ENCODE assay signal across 9 mouse cellular contexts in genomic region chr9:67760991-67761390, GRCm38 (mm10). TPM values are rescaled to one million over a fixed set of nuclear protein-coding genes. Genes with fewer than 3 reads are reported as not detected.
DNase-seq lines count a peak whose midpoint lies in the region; ATAC-seq and TF ChIP-seq lines count a peak whose summit lies in the region.
"Had no signal": no experiment of that assay in that cellular context is flagged by ENCODE, and none has a peak within 500 bp of the region (broad histone marks: within the 10 kb centered on the region; RNA-seq: fewer than 3 reads in every experiment).

No protein-coding gene starts in this region.

- no peaks in the 10 kb centered on the region for H3K36me3 ChIP-seq in heart, embryonic 11.5 days (ENCODE audit: control insufficient read depth, insufficient read depth, low read length)
- H3K36me3 ChIP-seq in neural tube, embryonic 11.5 days (ENCODE audit: control insufficient read depth, insufficient read depth, low read length): no peaks in the 10 kb centered on the region
- H3K36me3 ChIP-seq in limb, embryonic 12.5 days: no peaks in the 10 kb centered on the region
- H3K36me3 ChIP-seq in stomach, postnatal 0 days (ENCODE audit: control insufficient read depth, insufficient read depth, low read length): no peaks in the 10 kb centered on the region

- H3K27me3 ChIP-seq in heart, embryonic 11.5 days (ENCODE audit: control insufficient read depth, insufficient read depth, low read length): peaks cover 18% of the 10 kb centered on the region; the same call in 1 of the 2 replicates
- peaks cover 16% of the 10 kb centered on the region for H3K27me3 ChIP-seq in neural tube, embryonic 11.5 days (ENCODE audit: control insufficient read depth, insufficient read depth, low read length)
- peaks cover 45% of the 10 kb centered on the region for H3K27me3 ChIP-seq in limb, embryonic 12.5 days
- no peaks in the 10 kb centered on the region for H3K27me3 ChIP-seq in stomach, postnatal 0 days (ENCODE audit: control insufficient read depth, insufficient read depth, low read length)

- no peak for TF ChIP-seq CTCF in stomach, postnatal 0 days (IDR thresholded peaks at IDR 0.05; ENCODE audit: low read depth)

- H3K27ac ChIP-seq in heart, embryonic 11.5 days (ENCODE audit: low read depth, low read length): no peak overlapping the region
- no peak overlapping the region for H3K27ac ChIP-seq in neural tube, embryonic 11.5 days (ENCODE audit: low read depth, low read length)
- no peak overlapping the region for H3K27ac ChIP-seq in limb, embryonic 12.5 days
- no peak overlapping the region for H3K27ac ChIP-seq in stomach, postnatal 0 days (replicated peaks)

- peak overlapping the region; percentile 89 for H3K4me2 ChIP-seq in heart, embryonic 11.5 days
- peak overlapping the region; percentile 90 for H3K4me2 ChIP-seq in neural tube, embryonic 11.5 days (ENCODE audit: low read depth)
- peak overlapping the region; percentile 97 for H3K4me2 ChIP-seq in limb, embryonic 12.5 days
- peak overlapping the region; percentile 87; the same call in 1 of the 2 replicates for H3K4me2 ChIP-seq in stomach, postnatal 0 days (replicated peaks; ENCODE audit: low read depth)

- peak overlapping the region; percentile 66; the same call in 1 of the 2 replicates for H3K4me3 ChIP-seq in heart, embryonic 11.5 days (ENCODE audit: low read depth, low read length)
- H3K4me3 ChIP-seq in neural tube, embryonic 11.5 days (ENCODE audit: low read depth, low read length): peak overlapping the region; percentile 60
- peak overlapping the region; percentile 64 for H3K4me3 ChIP-seq in limb, embryonic 12.5 days (replicated peaks)
- H3K4me3 ChIP-seq in stomach, postnatal 0 days (ENCODE audit: low read depth, low read length): peak overlapping the region; percentile 56; the same call in 1 of the 2 replicates

- TF ChIP-seq EP300 in stomach, postnatal 0 days (optimal IDR thresholded peaks at IDR 0.05): no peak

- no peak for ATAC-seq in heart, embryonic 11.5 days (replicated peaks; ENCODE audit: insufficient number of reproducible peaks, low FRiP score, low TSS enrichment)
- no peak for ATAC-seq in neural tube, embryonic 11.5 days (ENCODE audit: insufficient read depth, low FRiP score, low TSS enrichment)
- no peak for ATAC-seq in limb, embryonic 12.5 days (ENCODE audit: insufficient number of reproducible peaks, insufficient read depth, low FRiP score, low TSS enrichment, low read depth)
- ATAC-seq in stomach, postnatal 0 days (ENCODE audit: low FRiP score, low TSS enrichment): no peak
- ATAC-seq in erythroblast, adult 5-6 weeks (replicated peaks; ENCODE audit: low FRiP score, poor library complexity, severe bottlenecking): no peak

- peaks cover 4% of the 10 kb centered on the region; the same call in 1 of the 2 replicates for H3K9me3 ChIP-seq in heart, embryonic 11.5 days (replicated peaks; ENCODE audit: control insufficient read depth, low read length)
- H3K9me3 ChIP-seq in neural tube, embryonic 11.5 days (ENCODE audit: control insufficient read depth, low read length): no peaks in the 10 kb centered on the region
- H3K9me3 ChIP-seq in limb, embryonic 12.5 days: no peaks in the 10 kb centered on the region
- H3K9me3 ChIP-seq in stomach, postnatal 0 days (ENCODE audit: control insufficient read depth, low read length): no peaks in the 10 kb centered on the region

- H3K4me1 ChIP-seq in heart, embryonic 11.5 days (ENCODE audit: control insufficient read depth, insufficient read depth, low read length): no peaks in the 10 kb centered on the region
- H3K4me1 ChIP-seq in neural tube, embryonic 11.5 days (ENCODE audit: control insufficient read depth, insufficient read depth, low read length): 0 out of 2 replicates have a peak, but pooled peaks cover 8% of the 10 kb centered on the region
- H3K4me1 ChIP-seq in limb, embryonic 12.5 days (replicated peaks): peaks cover 16% of the 10 kb centered on the region; the same call in 1 of the 2 replicates
- H3K4me1 ChIP-seq in stomach, postnatal 0 days (replicated peaks; ENCODE audit: control insufficient read depth, insufficient read depth): no peaks in the 10 kb centered on the region

- intact Hi-C loops in heart, postnatal 36 days (cut with DNase I): no loop called here

- peak overlapping the region; percentile 69 for H3K9ac ChIP-seq in heart, embryonic 11.5 days (ENCODE audit: low read depth, low read length)
- peak overlapping the region; percentile 70; the same call in 1 of the 2 replicates for H3K9ac ChIP-seq in neural tube, embryonic 11.5 days (ENCODE audit: low read length)
- no peak overlapping the region for H3K9ac ChIP-seq in limb, embryonic 12.5 days (replicated peaks)
- H3K9ac ChIP-seq in stomach, postnatal 0 days (ENCODE audit: low read length): no peak overlapping the region

- DNase-seq in heart, postnatal 36 days: no peak
- no peak for DNase-seq in neural tube, embryonic 11.5 days (ENCODE audit: low spot score)
- DNase-seq in neural tube, embryonic 10.5 days (ENCODE audit: extremely low spot score, low spot score): no peak
- DNase-seq in stomach, postnatal 0 days (ENCODE audit: low spot score): no peak
- no peak for DNase-seq in B cell, adult 2 months

- WGBS in heart, embryonic 11.5 days (ENCODE audit: insufficient replicate concordance): 60% methylated on average over 6 of the region's 6 CpGs
- 65% methylated on average over 6 of the region's 6 CpGs for WGBS in neural tube, embryonic 11.5 days
- 65% methylated on average over 6 of the region's 6 CpGs for WGBS in limb, embryonic 12.5 days
- 81% methylated on average over 6 of the region's 6 CpGs for WGBS in stomach, postnatal 0 days

RNA-seq across cellular contexts. Expression of gene C2cd4b, which starts 1.8 kb away (rescaled TPM):
- polyA plus RNA-seq in heart, embryonic 11.5 days (2014; fragmentation: Nextera tagmentation; extraction: Ambion mirVana): 2.0 and 2.6 TPM in 2 replicates
- 1 to 10 TPM; 1.2 to 1.4 TPM for total RNA-seq in heart, postnatal 36 days (2021)
- polyA plus RNA-seq in neural tube, embryonic 11.5 days (2014; fragmentation: Nextera tagmentation; extraction: Ambion mirVana): 0.95 and 1.1 TPM in 2 replicates
- polyA plus RNA-seq in limb, embryonic 12.5 days (2016; fragmentation: Nextera tagmentation; extraction: Ambion mirVana): 0.18 and 0.28 TPM in 2 replicates
- 2.9 and 3.8 TPM in 2 replicates for polyA plus RNA-seq in stomach, postnatal 0 days (2015; fragmentation: Nextera tagmentation; extraction: Ambion mirVana)
- not detected in 2 replicates for total RNA-seq in erythroblast, adult 5-6 weeks (2015; ENCODE audit: low replicate concordance)
- not detected in 2 replicates for total RNA-seq in erythroblast, adult 5-6 weeks (2017; ENCODE audit: low replicate concordance)
- total RNA-seq: megakaryocyte, adult 5-6 weeks had no signal

Comparison
In these comparisons a context has a peak if more than half of its experiments do, and no peak if none do; other contexts are left out.
1. H3K9ac ChIP-seq: peak in heart, embryonic 11.5 days (single experiment) and neural tube, embryonic 11.5 days (single experiment); none in limb, embryonic 12.5 days (single experiment) and stomach, postnatal 0 days (single experiment).
2. Peak in every context shown above with its lines, with median percentiles within 50 percentile points of each other: H3K4me2 ChIP-seq and H3K4me3 ChIP-seq.